10 mouse cellular contexts compared by ENCODE assay signal in the genomic region with DNA sequence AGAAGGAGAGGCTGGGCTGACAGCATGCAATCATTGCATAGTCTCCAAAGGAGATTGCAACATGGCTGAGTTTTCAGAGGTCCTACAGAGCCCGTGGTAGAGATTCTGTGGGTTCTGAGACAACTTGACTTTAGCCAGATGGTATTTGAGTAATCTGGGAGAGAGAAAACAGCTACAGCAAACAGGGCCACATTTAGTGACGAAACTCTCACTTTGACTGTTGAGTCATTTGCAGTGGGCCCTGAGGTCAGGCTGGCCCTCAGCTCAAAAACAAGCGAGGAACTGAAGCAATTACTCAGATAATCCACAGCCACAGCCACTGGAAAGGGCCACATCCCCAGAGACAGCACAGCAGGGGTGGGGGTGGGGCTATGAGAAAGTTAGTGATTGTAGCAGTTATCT.
DNase-seq lines count a peak whose midpoint lies in the region; ATAC-seq and TF ChIP-seq lines count a peak whose summit lies in the region.
"Had no signal": no experiment of that assay in that cellular context is flagged by ENCODE, and none has a peak within 500 bp of the region (broad histone marks: within the 10 kb centered on the region; RNA-seq: fewer than 3 reads in every experiment).

No protein-coding gene starts in this region.

- TF ChIP-seq POLR2A in bone marrow macrophage, adult 2 months (IDR thresholded peaks at IDR 0.05; ENCODE audit: borderline replicate concordance, low read depth, low read length): no peak

- intact Hi-C loops in gastrocnemius, adult 2 months (cut with DNase I): no loop called here
- intact Hi-C loops in left cerebral cortex, adult 2 months (cut with DNase I): no loop called here

- no peak overlapping the region for H3K4me2 ChIP-seq in heart, postnatal 0 days (ENCODE audit: low read depth, low read length)
- H3K4me2 ChIP-seq in midbrain, embryonic 16.5 days (ENCODE audit: low read length): no peak overlapping the region

- 43% methylated on average over 3 of the region's 3 CpGs for WGBS in heart, postnatal 0 days
- 53% methylated on average over 3 of the region's 3 CpGs for WGBS in midbrain, embryonic 16.5 days

- no peak for TF ChIP-seq CTCF in gastrocnemius, adult 2 months (IDR thresholded peaks at IDR 0.05)
- no peak for TF ChIP-seq CTCF in bone marrow macrophage, adult 2 months (IDR thresholded peaks at IDR 0.05; ENCODE audit: low read depth, low read length)
- TF ChIP-seq CTCF in heart, postnatal 0 days (IDR thresholded peaks at IDR 0.05; ENCODE audit: low read depth): no peak
- TF ChIP-seq CTCF in left cerebral cortex, adult 2 months (IDR thresholded peaks at IDR 0.05): no peak

- no peaks in the 10 kb centered on the region for H3K9me3 ChIP-seq in heart, postnatal 0 days (replicated peaks; ENCODE audit: control insufficient read depth, low read length)
- H3K9me3 ChIP-seq in megakaryocyte, embryonic 14.5 days: peaks cover 10% of the 10 kb centered on the region
- no peaks in the 10 kb centered on the region for H3K9me3 ChIP-seq in midbrain, embryonic 16.5 days (replicated peaks; ENCODE audit: control insufficient read depth, low read length, poor library complexity, severe bottlenecking)

- DNase-seq in gastrocnemius, adult 2 months: peak; percentile 70
- DNase-seq in gastrocnemius, postnatal 10 days: no peak
- DNase-seq in heart, postnatal 0 days (ENCODE audit: low spot score): peak; percentile 33
- DNase-seq in left cerebral cortex, adult 2 months (ENCODE audit: extremely low spot score in 1 of 2, low spot score in 2 of 2): no peak
- DNase-seq in layer of hippocampus, postnatal 25 days (ENCODE audit: extremely low spot score in 1 of 2, low spot score in 1 of 2): no peak
- DNase-seq: kidney, adult 8-10 months; thymus, adult 18-20 months had no signal

- no peak for TF ChIP-seq EP300 in heart, postnatal 0 days (IDR thresholded peaks at IDR 0.05; ENCODE audit: low read depth)

- no peaks in the 10 kb centered on the region for H3K27me3 ChIP-seq in heart, postnatal 0 days (ENCODE audit: control insufficient read depth, insufficient read depth, low read length)
- H3K27me3 ChIP-seq in megakaryocyte, embryonic 14.5 days (replicated peaks): peaks cover 32% of the 10 kb centered on the region
- no peaks in the 10 kb centered on the region; the same call in 1 of the 2 replicates for H3K27me3 ChIP-seq in midbrain, embryonic 16.5 days (ENCODE audit: control insufficient read depth, insufficient read depth, low read depth, low read length)

- no peak overlapping the region for H3K4me3 ChIP-seq in gastrocnemius, adult 2 months
- H3K4me3 ChIP-seq in bone marrow macrophage, adult 2 months (ENCODE audit: insufficient read depth, low read length): peak overlapping the region; percentile 24
- H3K4me3 ChIP-seq in heart, postnatal 0 days (ENCODE audit: low read depth, low read length): no peak overlapping the region
- peak overlapping the region; percentile 46 for H3K4me3 ChIP-seq in megakaryocyte, embryonic 14.5 days (replicated peaks)
- H3K4me3 ChIP-seq in midbrain, embryonic 16.5 days (ENCODE audit: low read depth, low read length): no peak overlapping the region
- no peak overlapping the region for H3K4me3 ChIP-seq in left cerebral cortex, adult 2 months

- H3K9ac ChIP-seq in heart, postnatal 0 days (replicated peaks; ENCODE audit: low read depth, low read length): no peak overlapping the region
- H3K9ac ChIP-seq in midbrain, embryonic 16.5 days (ENCODE audit: low read depth, low read length): no peak overlapping the region

- H3K4me1 ChIP-seq in bone marrow macrophage, adult 2 months (ENCODE audit: control insufficient read depth, insufficient read depth, low read length): peaks cover 57% of the 10 kb centered on the region
- H3K4me1 ChIP-seq in heart, postnatal 0 days (ENCODE audit: control insufficient read depth, insufficient read depth): peaks cover 13% of the 10 kb centered on the region; the same call in 1 of the 2 replicates
- peaks cover 29% of the 10 kb centered on the region for H3K4me1 ChIP-seq in megakaryocyte, embryonic 14.5 days
- H3K4me1 ChIP-seq in midbrain, embryonic 16.5 days (ENCODE audit: control insufficient read depth, insufficient read depth, low read length): peaks cover 15% of the 10 kb centered on the region

- H3K27ac ChIP-seq in gastrocnemius, adult 2 months: peak overlapping the region; percentile 83
- peak overlapping the region; percentile 94 for H3K27ac ChIP-seq in bone marrow macrophage, adult 2 months (ENCODE audit: insufficient read depth, low read depth, low read length)
- H3K27ac ChIP-seq in heart, postnatal 0 days (ENCODE audit: low read depth): peak overlapping the region; percentile 62; the same call in 1 of the 2 replicates
- H3K27ac ChIP-seq in midbrain, embryonic 16.5 days (ENCODE audit: low read length): no peak overlapping the region
- H3K27ac ChIP-seq in left cerebral cortex, adult 2 months: no peak overlapping the region

- no peak for ATAC-seq in heart, postnatal 0 days (ENCODE audit: insufficient read depth, low read depth)
- no peak for ATAC-seq in midbrain, embryonic 16.5 days

- no peaks in the 10 kb centered on the region for H3K36me3 ChIP-seq in heart, postnatal 0 days (replicated peaks; ENCODE audit: control insufficient read depth, insufficient read depth, low read length)
- H3K36me3 ChIP-seq in megakaryocyte, embryonic 14.5 days (replicated peaks; ENCODE audit: low read length): no peaks in the 10 kb centered on the region
- no peaks in the 10 kb centered on the region for H3K36me3 ChIP-seq in midbrain, embryonic 16.5 days (ENCODE audit: control insufficient read depth, insufficient read depth, low read length)

Comparison
In these comparisons a context has a peak if more than half of its experiments do, and no peak if none do; other contexts are left out.
1. DNase-seq: peak in gastrocnemius, adult 2 months (single experiment) and heart, postnatal 0 days (single experiment); none in gastrocnemius, postnatal 10 days (single experiment), left cerebral cortex, adult 2 months (0 of 2) and layer of hippocampus, postnatal 25 days (0 of 2).
2. H3K27ac ChIP-seq: peak in gastrocnemius, adult 2 months (single experiment), bone marrow macrophage, adult 2 months (single experiment) and heart, postnatal 0 days (single experiment); none in midbrain, embryonic 16.5 days (single experiment) and left cerebral cortex, adult 2 months (single experiment).
3. H3K4me3 ChIP-seq: peak in bone marrow macrophage, adult 2 months (single experiment) and megakaryocyte, embryonic 14.5 days (single experiment); none in gastrocnemius, adult 2 months (single experiment), heart, postnatal 0 days (single experiment), midbrain, embryonic 16.5 days (single experiment) and left cerebral cortex, adult 2 months (single experiment).